Mouse (Mus musculus) spleen, postnatal 14 days (tissue): ENCODE measurements around the gene Slc22a12.

Source experiments
- DNase-seq, 2 experiments: peaks; one replicate each; pipeline ENCODE4 v3.0.0; 2021 to 2022; ENCODE audit warnings: low spot score in 2 of 2

The Slc22a12 gene

DNA sequence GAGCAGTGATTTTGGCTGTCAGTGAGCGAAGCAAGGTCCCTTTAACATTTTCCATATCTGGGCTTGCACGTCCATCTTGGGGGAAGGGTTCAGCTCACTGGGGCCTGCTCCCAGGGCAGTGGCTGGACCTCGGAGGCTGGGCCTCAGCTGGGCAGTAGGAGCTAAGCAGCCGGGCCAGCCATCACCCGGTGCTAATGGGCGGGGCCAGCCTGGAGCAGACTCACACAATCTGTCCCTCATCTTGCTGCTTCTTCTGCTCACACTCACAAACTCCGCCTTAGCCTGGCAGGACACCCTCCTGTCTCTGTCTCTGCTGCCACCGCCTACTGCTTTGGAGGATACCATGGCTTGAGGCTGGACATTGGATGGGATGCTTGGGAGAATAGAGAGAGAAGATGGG, 26.7 kb downstream of the Slc22a12 start:
- no peak for DNase-seq

DNA sequence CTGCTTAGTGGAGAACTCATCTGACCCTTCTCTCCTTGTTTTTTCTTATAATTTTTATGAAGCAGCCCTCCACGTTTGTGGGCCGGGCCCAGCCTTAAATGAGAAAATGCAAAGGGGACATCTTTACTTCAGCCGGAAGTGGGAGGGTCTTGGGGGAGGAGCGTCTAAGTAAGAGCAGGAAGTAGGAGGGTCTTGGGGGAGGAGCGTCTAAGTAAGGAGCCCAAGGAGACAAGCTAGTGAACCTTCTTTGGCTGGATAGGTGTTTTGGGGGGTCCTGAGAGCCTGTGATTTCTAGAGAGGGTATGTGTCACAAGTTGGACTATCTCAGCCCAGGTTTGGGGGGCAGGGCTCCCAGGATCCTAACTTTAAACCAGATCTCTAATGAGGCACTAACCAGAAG, 27.4 kb downstream of the Slc22a12 start:
- no peak for DNase-seq

GRCm38 (mm10) chr19:6514940-6515339, 27.9 kb downstream of the Slc22a12 start:
- DNase-seq = no peak

- DNase-seq = no peak
Measured at GRCm38 (mm10) chr19:6513389-6514139, 29.3 kb downstream of the Slc22a12 start.

DNA sequence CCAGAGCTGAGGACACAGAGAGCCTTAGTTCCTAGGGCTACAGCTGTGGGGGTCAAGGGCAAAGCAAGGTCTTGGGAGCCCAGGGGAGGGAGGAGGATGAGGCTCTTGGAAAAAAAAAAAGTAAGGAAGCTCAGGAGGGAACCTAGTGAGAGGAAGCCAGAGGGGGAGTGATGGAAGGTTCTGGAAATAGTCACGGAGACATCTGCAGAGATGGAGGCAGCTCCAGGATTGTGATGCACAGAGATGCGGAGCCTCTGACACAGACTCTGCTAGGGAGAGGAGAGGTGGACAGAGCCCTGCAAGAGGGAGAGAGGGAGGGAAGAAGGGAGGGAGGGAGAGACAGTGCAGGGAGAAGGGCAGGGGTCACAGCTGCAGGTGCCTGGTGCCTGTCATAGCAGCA, 32.3 kb downstream of the Slc22a12 start:
- DNase-seq = no peak

DNA sequence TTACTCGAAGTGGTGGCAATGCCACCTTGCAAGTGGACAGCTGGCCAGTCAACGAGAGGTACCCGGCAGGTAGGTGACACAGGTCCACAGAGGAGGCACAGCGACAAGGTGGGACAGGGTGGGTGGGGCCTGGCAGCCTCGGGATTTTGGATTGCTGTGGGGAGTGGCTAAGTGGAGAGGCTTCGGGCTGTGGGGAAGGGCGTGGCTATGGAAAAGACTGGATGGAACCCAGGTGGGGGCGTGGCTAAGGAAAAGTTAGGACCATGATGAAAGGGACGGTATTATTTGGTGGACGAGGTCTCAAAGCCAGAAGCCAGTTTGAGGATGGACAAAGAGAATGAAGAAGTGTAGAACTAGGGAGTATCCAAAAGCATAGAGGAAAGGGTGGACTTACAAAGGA, 33.0 kb downstream of the Slc22a12 start:
- no peak for DNase-seq

DNA sequence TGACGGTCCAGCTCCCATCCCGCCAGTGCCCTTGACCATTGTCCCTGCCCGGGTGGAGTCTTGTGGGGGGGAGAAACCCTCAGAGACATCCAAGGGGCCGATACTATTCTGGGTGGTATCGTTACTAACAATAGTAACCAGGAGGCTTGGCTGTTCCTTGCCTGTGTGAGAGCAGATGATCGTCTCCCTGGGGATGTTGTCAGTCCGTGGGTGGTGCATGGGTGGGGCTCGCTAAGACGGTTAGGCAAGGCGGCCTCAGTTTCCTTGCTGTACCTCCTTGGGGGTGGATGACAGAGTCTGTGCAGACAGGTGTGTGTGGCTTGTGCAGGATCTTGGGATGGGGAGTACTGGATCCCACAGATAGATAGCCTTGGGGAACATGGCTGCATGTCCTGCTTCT, 35.4 kb downstream of the Slc22a12 start:
- no peak for DNase-seq

GRCm38 (mm10) chr19:6504656-6505045, 38.2 kb downstream of the Slc22a12 start:
- no peak for DNase-seq

- DNase-seq = no peak
Measured at GRCm38 (mm10) chr19:6503926-6504655, 38.7 kb downstream of the Slc22a12 start.

- DNase-seq = no peak
Measured at GRCm38 (mm10) chr19:6502543-6503319, 40.1 kb downstream of the Slc22a12 start.

GRCm38 (mm10) chr19:6502035-6502541, 40.7 kb downstream of the Slc22a12 start:
- no peak for DNase-seq

GRCm38 (mm10) chr19:6500636-6501025, 42.2 kb downstream of the Slc22a12 start:
- DNase-seq = no peak

GRCm38 (mm10) chr19:6499860-6500635, 42.8 kb downstream of the Slc22a12 start:
- DNase-seq = no peak

GRCm38 (mm10) chr19:6498350-6499131, 44.3 kb downstream of the Slc22a12 start:
- no peak for DNase-seq

DNA sequence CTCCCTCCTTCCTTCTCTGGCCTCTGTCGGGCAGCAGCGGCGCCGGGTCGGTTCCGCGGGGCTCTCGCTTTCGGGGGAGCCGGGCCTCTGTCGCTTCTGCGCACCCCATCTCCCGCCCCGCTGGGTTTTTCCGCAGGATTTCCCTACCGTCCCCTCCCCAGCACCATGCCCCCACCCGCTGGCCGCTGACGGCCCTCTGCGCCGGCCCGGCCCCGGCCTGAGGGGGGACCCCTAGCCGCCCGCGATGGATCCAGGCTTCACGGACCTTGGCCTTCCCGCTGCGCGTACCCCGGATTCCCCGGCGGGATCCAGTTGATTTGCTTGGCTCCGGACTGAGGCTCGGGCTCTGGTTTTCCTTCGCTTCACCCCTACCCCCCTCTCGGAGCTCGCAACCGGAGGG, 45.0 kb downstream of the Slc22a12 start:
- DNase-seq = no peak

- no peak for DNase-seq
Measured at GRCm38 (mm10) chr19:6497150-6497801, 45.6 kb downstream of the Slc22a12 start.

DNA sequence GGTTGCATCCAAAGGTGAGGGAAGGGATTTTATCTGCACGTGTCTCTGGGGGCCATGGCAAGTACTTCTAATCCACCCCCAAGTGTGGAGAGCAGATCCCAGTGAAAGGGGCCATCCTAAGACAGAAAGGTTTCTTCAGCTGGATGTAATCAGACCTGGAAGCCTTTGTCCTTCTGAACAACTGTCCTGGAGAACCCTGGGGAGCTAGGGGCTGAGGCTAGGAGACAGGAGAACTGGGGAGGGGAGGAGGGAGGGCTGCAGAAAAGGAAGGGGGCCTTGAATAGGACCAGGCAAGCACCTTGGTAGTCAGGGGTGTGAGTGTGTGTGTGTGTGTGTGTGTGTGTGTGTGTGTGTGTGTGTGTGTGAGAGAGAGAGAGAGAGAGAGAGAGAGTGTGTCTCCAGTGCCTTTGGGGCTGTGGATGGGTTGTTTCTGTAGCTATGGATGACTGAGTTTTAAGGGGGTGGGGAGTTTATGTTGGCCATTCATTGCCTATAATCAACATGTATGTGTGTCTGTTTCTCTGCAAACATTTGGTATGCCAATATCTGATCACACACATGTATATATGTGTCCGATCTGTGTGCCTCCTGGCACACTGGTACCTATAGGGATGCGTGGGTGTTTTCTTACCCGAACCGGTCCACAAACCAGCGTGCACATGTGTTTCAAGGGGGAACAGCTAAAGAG, 46.2 kb downstream of the Slc22a12 start:
- DNase-seq = no peak

GRCm38 (mm10) chr19:6495714-6496113, 47.1 kb downstream of the Slc22a12 start:
- DNase-seq = no peak

GRCm38 (mm10) chr19:6494504-6495170, 48.2 kb downstream of the Slc22a12 start:
- no peak for DNase-seq
